18 mouse cellular contexts compared by ENCODE assay signal in the genomic region with DNA sequence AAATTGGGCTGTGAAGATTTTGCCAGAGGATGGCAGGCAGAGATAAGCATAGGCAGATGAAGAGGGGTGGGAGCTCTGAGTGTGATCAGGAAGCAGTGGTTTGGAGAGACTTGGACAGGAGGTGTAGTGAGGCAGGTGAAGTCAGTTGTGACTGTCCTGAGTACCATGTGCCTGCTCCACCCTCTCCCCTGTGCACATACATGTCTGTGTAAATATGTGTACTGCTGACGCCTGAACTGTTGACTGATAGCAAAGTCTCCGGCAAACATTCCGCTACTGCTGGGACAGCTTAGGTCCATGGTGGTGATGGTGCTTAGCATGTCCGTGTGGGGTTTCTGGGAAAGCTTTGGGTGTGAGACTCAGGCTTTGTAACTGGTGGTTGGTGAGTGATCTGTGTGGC.
DNase-seq lines count a peak whose midpoint lies in the region; ATAC-seq lines count a peak whose summit lies in the region.
"Had no signal": no experiment of that assay in that cellular context is flagged by ENCODE, and none has a peak within 500 bp of the region (broad histone marks: within the 10 kb centered on the region; RNA-seq: fewer than 3 reads in every experiment).

No protein-coding gene starts in this region.

- H3K27me3 ChIP-seq in heart, embryonic 13.5 days (replicated peaks): no peaks in the 10 kb centered on the region
- no peaks in the 10 kb centered on the region for H3K27me3 ChIP-seq in kidney, embryonic 15.5 days
- H3K27me3 ChIP-seq in embryonic facial prominence, embryonic 12.5 days: no peaks in the 10 kb centered on the region
- H3K27me3 ChIP-seq in liver, embryonic 16.5 days (ENCODE audit: control insufficient read depth, insufficient read depth, low read depth, low read length): no peaks in the 10 kb centered on the region
- H3K27me3 ChIP-seq: limb, embryonic 15.5 days; lung, embryonic 15.5 days had no signal

- WGBS in heart, embryonic 13.5 days: 76% methylated on average over 4 of the region's 4 CpGs
- 91% methylated on average over 4 of the region's 4 CpGs for WGBS in kidney, embryonic 15.5 days
- WGBS in embryonic facial prominence, embryonic 12.5 days: 85% methylated on average over 4 of the region's 4 CpGs
- 68% methylated on average over 4 of the region's 4 CpGs for WGBS in liver, embryonic 16.5 days (ENCODE audit: insufficient replicate concordance)

- H3K36me3 ChIP-seq in heart, embryonic 13.5 days: 0 out of 2 replicates have a peak, but pooled peaks cover 5% of the 10 kb centered on the region
- H3K36me3 ChIP-seq in kidney, embryonic 15.5 days: peaks cover 14% of the 10 kb centered on the region
- H3K36me3 ChIP-seq in embryonic facial prominence, embryonic 12.5 days: no peaks in the 10 kb centered on the region; the same call in 1 of the 2 replicates
- no peaks in the 10 kb centered on the region for H3K36me3 ChIP-seq in liver, embryonic 16.5 days (ENCODE audit: control insufficient read depth, insufficient read depth)
- H3K36me3 ChIP-seq: limb, embryonic 15.5 days; lung, embryonic 15.5 days had no signal

- DNase-seq in heart, postnatal 4 days: no peak
- DNase-seq in kidney, adult 8-10 months: no peak
- no peak for DNase-seq in cerebellum, postnatal 10 days
- DNase-seq: B cell, adult 2 months; cerebellum, adult 8-10 months; forebrain, postnatal 0 days; gastrocnemius, postnatal 36 days; heart, postnatal 36 days; kidney, adult 2 months; lung, postnatal 4 days; retina, postnatal 1 day; thymus, adult 2 months had no signal

- H3K9ac ChIP-seq in heart, embryonic 13.5 days: peak overlapping the region; percentile 11; the same call in 1 of the 2 replicates
- no peak overlapping the region for H3K9ac ChIP-seq in kidney, embryonic 15.5 days
- no peak overlapping the region for H3K9ac ChIP-seq in embryonic facial prominence, embryonic 12.5 days
- no peak overlapping the region for H3K9ac ChIP-seq in liver, embryonic 16.5 days (ENCODE audit: low read depth, low read length)
- H3K9ac ChIP-seq: forebrain, postnatal 0 days; limb, embryonic 15.5 days; lung, embryonic 15.5 days had no signal

- no peak overlapping the region for H3K4me3 ChIP-seq in heart, embryonic 13.5 days
- no peak overlapping the region for H3K4me3 ChIP-seq in kidney, embryonic 15.5 days (replicated peaks)
- H3K4me3 ChIP-seq in embryonic facial prominence, embryonic 12.5 days: no peak overlapping the region
- no peak overlapping the region for H3K4me3 ChIP-seq in liver, embryonic 16.5 days (ENCODE audit: low read depth, low read length)
- H3K4me3 ChIP-seq: limb, embryonic 15.5 days; lung, embryonic 15.5 days had no signal

- no peaks in the 10 kb centered on the region for H3K9me3 ChIP-seq in heart, embryonic 13.5 days
- no peaks in the 10 kb centered on the region for H3K9me3 ChIP-seq in kidney, embryonic 15.5 days (replicated peaks)
- H3K9me3 ChIP-seq in embryonic facial prominence, embryonic 12.5 days: no peaks in the 10 kb centered on the region
- H3K9me3 ChIP-seq in liver, embryonic 16.5 days (replicated peaks; ENCODE audit: control insufficient read depth, low read length): no peaks in the 10 kb centered on the region
- H3K9me3 ChIP-seq: limb, embryonic 15.5 days; lung, embryonic 15.5 days had no signal

- H3K4me1 ChIP-seq in heart, embryonic 13.5 days: peaks cover 49% of the 10 kb centered on the region
- H3K4me1 ChIP-seq in kidney, embryonic 15.5 days: peaks cover 63% of the 10 kb centered on the region
- peaks cover 49% of the 10 kb centered on the region for H3K4me1 ChIP-seq in embryonic facial prominence, embryonic 12.5 days
- H3K4me1 ChIP-seq in liver, embryonic 16.5 days (ENCODE audit: control insufficient read depth, low read depth, low read length): no peaks in the 10 kb centered on the region

- H3K4me2 ChIP-seq in heart, embryonic 13.5 days: peak overlapping the region; percentile 22
- no peak overlapping the region for H3K4me2 ChIP-seq in kidney, embryonic 15.5 days
- no peak overlapping the region for H3K4me2 ChIP-seq in embryonic facial prominence, embryonic 12.5 days (replicated peaks)
- H3K4me2 ChIP-seq in liver, embryonic 16.5 days (ENCODE audit: low read depth, low read length): no peak overlapping the region
- H3K4me2 ChIP-seq: limb, embryonic 15.5 days; lung, embryonic 15.5 days had no signal

- peak overlapping the region; percentile 40 for H3K27ac ChIP-seq in heart, embryonic 13.5 days (replicated peaks)
- 0 out of 2 replicates have a peak overlapping the region, but pooled peaks have one; percentile 28 for H3K27ac ChIP-seq in kidney, embryonic 15.5 days
- H3K27ac ChIP-seq in embryonic facial prominence, embryonic 12.5 days: 0 out of 2 replicates have a peak overlapping the region, but pooled peaks have one; percentile 23
- no peak overlapping the region for H3K27ac ChIP-seq in liver, embryonic 16.5 days (ENCODE audit: low read length)

- ATAC-seq in heart, embryonic 13.5 days (ENCODE audit: extremely low read depth, insufficient number of reproducible peaks, low FRiP score, low TSS enrichment): no peak
- ATAC-seq in kidney, embryonic 15.5 days (replicated peaks; ENCODE audit: low FRiP score): no peak
- ATAC-seq in embryonic facial prominence, embryonic 12.5 days (ENCODE audit: insufficient number of reproducible peaks, insufficient read depth, low FRiP score, low TSS enrichment): no peak
- 0 out of 2 replicates have a peak, but pooled peaks have one; percentile 19 for ATAC-seq in liver, embryonic 16.5 days (ENCODE audit: low read depth)
- ATAC-seq: forebrain, postnatal 0 days had no signal
